Mouse (Mus musculus) heart, embryonic 11.5 days (tissue): ENCODE data around the gene Gm47996. TPM values are rescaled to one million over a fixed set of nuclear protein-coding genes. Genes with fewer than 3 reads are reported as not detected.
A peak's percentile ranks its signal among the peaks of the same experiment; 100 is the strongest.
"Not testable (repeated sequence)": the region's sequence is repeated elsewhere in the genome, so short reads cannot be mapped to it uniquely, and the experiment has no call there.

Source experiments
- ATAC-seq: fragments of 200-750 bp; cut with Nextera tagmentation; replicated peaks from 2 replicates; pipeline ENCODE4 v1.8.0; 2017; ENCODE audit warnings: moderate library complexity; ENCODE audit not compliant: insufficient number of reproducible peaks, low FRiP score, low TSS enrichment
- H3K27ac ChIP-seq: fragments of 300-500 bp; sonication (generic); 2 replicates; pipeline ENCODE4 v1.5.1; 2014; ENCODE audit warnings: mild to moderate bottlenecking, low read depth, low read length
- H3K27me3 ChIP-seq: fragments of 300-500 bp; sonication (generic); 2 replicates; pipeline ENCODE4 v1.6.1; 2014; ENCODE audit warnings: mild to moderate bottlenecking, low read length, mixed read lengths; ENCODE audit not compliant: control insufficient read depth, insufficient read depth
- H3K36me3 ChIP-seq: fragments of 300-500 bp; sonication (generic); 2 replicates; pipeline ENCODE4 v1.6.1; 2014; ENCODE audit warnings: mild to moderate bottlenecking, low read length, moderate library complexity, mixed read lengths; ENCODE audit not compliant: control insufficient read depth, insufficient read depth
- H3K4me1 ChIP-seq: fragments of 300-500 bp; sonication (generic); 2 replicates; pipeline ENCODE4 v1.6.1; 2014; ENCODE audit warnings: low read length; ENCODE audit not compliant: control insufficient read depth, insufficient read depth
- H3K4me2 ChIP-seq: fragments of 300-500 bp; sonication (generic); 2 replicates; pipeline ENCODE4 v1.6.1; 2014; ENCODE audit warnings: mild to moderate bottlenecking, moderate library complexity
- H3K4me3 ChIP-seq: fragments of 300-500 bp; sonication (generic); 2 replicates; pipeline ENCODE4 v1.5.1; 2014; ENCODE audit warnings: low read depth, low read length
- H3K9ac ChIP-seq: fragments of 300-500 bp; sonication (generic); 2 replicates; pipeline ENCODE4 v1.6.1; 2014; ENCODE audit warnings: mild to moderate bottlenecking, low read depth, low read length, moderate library complexity
- H3K9me3 ChIP-seq: fragments of 300-500 bp; sonication (generic); replicated peaks from 2 replicates; pipeline ENCODE4 v1.6.1; 2016; ENCODE audit warnings: low read length; ENCODE audit not compliant: control insufficient read depth
- WGBS: fragments of 180-500 bp; shearing (Covaris S2); extraction: QIAGEN DNeasy Blood & Tissue Kit; methylation state at CpG from one replicate; pipeline ENCODE4 v1.1.7; 2014; ENCODE audit not compliant: insufficient replicate concordance; 5-methylcytosine and 5-hydroxymethylcytosine counted together
- polyA plus RNA-seq: library from polyadenylated mRNA; unstranded; fragments of >200 nt; fragmentation: Nextera tagmentation; extraction: Ambion mirVana; gene quantifications from 2 replicates; pipeline ENCODE4 v1.2.1, GENCODE M21; 2014

Gene Gm47996
- polyA plus RNA-seq = 0.70 TPM in 1 of 2 replicates, not detected in the other

DNA sequence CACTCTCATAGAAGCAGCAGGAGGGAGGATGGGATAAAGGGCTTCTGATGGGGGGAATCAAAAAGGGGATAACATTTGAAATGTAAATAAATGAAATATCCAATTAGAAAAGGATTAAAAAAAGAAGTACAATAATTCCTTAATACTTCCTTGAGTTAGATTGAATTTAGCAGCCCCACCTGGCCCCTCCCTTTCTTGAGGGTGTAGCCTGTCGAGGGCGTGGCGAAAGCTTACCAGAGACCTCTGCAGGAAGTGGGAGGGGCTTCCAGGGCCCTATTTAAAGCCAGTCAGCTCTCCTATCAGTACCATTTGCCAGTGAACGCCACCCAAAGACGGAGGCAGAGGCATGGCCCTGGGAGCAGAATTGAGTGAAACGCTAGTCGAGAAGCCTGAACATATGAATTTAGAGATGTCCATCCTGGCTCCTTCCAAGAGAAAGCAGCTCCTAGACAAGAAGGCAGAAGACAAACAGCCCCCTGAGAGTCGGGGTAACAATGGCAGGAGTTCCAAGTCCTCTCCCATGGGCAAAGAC is at the start of gene Gm47996:
Gene Gm47996 (plus strand): TSS at position 308 of the 532 bp plus-strand sequence.
- not testable (repeated sequence) for ATAC-seq, H3K27ac ChIP-seq, H3K4me3 ChIP-seq, H3K9me3 ChIP-seq, H3K36me3 ChIP-seq, H3K4me2 ChIP-seq, H3K4me1 ChIP-seq, H3K27me3 ChIP-seq, H3K9ac ChIP-seq
- WGBS = 82% methylated on average over 4 of the region's 8 CpGs

DNA sequence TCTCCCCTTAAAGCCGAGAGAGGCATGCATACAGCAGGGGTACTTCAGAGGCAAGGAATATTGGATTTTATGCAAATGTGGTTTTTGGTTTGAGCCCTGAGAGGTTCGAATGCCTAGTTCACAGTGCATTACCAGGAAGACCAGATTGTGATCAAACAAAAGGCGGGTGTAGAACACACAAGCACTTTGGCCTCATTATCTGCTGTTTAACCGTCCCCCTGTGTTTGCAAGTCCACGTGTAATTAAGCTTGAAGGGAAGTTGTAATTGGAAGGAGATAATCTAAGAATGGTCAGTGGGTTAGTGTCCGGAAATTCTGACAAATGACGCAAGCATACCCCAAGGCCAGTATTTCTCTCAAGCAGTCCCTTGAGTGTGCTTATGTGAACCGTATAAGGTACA is 43.9 kb upstream of the Gm47996 start:
- H3K27ac ChIP-seq = no peak overlapping the region
- H3K4me1 ChIP-seq = no peaks in the 10 kb centered on the region
- H3K9ac ChIP-seq = no peak overlapping the region
- 41% methylated on average over 8 of the region's 8 CpGs for WGBS
- H3K9me3 ChIP-seq = no peaks in the 10 kb centered on the region
- ATAC-seq = no peak
- no peak overlapping the region for H3K4me2 ChIP-seq
- no peak overlapping the region for H3K4me3 ChIP-seq
- H3K27me3 ChIP-seq = no peaks in the 10 kb centered on the region
- H3K36me3 ChIP-seq = no peaks in the 10 kb centered on the region

DNA sequence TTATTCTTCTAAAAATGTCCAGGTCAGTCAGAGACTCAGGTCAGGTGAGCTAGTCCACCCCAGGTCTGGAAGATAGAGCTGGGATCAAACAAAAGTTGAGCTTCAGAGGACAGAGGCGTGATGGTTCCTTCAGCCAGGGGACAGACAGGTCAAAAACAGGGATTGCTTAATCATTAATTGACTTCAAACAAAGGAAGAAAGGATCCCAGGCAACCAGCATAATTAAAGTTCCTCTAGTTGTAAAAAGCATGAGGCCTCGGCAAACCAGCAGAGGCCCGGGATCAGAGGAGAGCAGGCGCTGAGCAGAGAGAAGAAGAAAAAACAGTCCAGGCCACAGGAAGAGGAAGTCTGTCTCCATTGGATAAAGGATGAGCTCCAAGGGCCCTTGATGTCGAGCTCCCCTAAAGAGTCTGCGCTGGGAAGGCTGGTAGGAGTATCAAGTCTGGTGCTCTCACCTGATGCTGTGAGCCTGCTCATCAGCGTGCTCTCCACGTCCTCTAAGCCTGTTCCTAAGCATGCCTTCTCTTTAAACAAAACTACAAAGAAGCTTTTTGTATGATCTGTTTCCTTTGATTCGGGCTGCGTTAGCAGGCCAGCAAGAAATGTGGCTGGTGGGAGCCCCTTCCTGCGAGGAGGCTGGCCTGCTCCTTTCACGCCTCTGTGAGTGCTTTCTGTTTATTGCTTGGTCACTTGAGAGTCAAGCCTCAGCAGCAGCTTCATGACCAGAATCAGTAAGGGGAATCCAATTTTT is 42.5 kb upstream of the Gm47996 start:
- no peak overlapping the region for H3K27ac ChIP-seq
- ATAC-seq = no peak
- H3K9me3 ChIP-seq = no peaks in the 10 kb centered on the region
- 47% methylated on average over 12 of the region's 12 CpGs for WGBS
- H3K4me3 ChIP-seq = no peak overlapping the region
- no peaks in the 10 kb centered on the region for H3K36me3 ChIP-seq
- no peaks in the 10 kb centered on the region for H3K4me1 ChIP-seq
- H3K4me2 ChIP-seq = no peak overlapping the region
- H3K9ac ChIP-seq = no peak overlapping the region
- no peaks in the 10 kb centered on the region for H3K27me3 ChIP-seq

DNA sequence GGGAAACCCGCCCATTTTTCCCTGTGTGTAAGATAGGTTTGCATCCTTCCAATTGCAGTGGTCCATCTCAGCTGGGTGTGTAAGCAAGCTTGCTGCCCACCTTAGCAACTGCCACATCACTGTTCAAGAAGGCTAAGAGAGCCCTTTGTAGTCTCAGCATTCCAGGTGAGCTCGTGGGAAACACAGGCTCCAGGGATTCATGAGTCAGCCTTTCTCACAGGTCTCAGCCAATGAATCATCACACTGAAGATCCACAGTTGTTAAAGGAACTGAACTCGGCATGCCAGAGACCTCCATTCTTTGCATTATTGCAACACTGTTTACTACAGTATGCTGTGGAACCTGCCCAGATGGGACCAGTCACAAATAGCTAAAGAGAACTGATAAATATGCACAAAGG is 41.3 kb upstream of the Gm47996 start:
- Histone ChIP-seq H3K36me3 (no peaks in the 10 kb centered on the region), H3K4me3 (no peak overlapping the region), H3K27ac (no peak overlapping the region), H3K9ac (no peak overlapping the region), H3K9me3 (no peaks in the 10 kb centered on the region), H3K4me2 (no peak overlapping the region), H3K27me3 (no peaks in the 10 kb centered on the region), H3K4me1 (no peaks in the 10 kb centered on the region)
- WGBS = 61% methylated on average over 3 of the region's 3 CpGs
- no peak for ATAC-seq

DNA sequence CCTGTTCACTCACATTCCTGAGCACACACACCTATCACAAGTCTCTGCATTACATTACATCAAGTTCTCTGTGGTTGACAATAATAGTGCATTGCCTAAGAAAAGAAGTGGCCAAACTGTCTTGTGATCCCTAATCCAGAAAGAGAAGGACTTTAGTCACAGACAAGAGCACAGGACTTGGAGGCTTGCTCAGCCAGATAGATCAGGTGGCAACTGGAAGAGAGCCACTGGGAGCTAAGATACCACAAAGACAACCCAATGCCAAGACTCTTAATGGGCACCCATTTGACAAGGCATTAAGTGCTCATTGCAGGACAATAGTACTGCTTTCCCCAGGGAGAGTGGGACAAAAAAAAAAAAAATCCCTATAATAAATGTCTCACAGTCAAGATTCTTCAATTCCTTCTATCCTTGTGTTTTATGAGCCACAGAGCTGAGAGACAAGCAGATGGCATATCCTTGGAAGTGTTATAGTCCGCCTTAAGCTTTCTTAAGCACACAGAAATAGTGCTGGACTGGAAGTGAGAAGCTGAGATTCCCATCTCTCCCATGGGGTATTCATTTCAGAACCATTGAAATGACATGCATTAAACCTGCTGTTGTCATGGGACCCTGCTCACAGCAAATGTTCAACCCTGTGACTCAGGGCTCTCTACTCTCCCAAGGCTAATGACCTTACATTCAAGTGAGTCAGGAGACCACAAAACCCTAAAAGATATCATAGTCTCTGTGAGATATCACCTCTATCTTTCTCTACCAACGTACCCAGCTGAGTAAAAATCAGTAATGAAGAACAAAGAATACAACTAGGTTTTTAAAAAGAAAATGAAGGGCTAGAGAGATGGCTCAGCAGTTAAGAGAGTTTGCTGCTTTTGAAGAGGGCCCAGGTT is 38.1 kb upstream of the Gm47996 start:
- no peak overlapping the region for H3K4me2 ChIP-seq
- H3K9ac ChIP-seq = no peak overlapping the region
- WGBS = 60% methylated on average over 2 of the region's 2 CpGs
- no peaks in the 10 kb centered on the region for H3K27me3 ChIP-seq
- H3K9me3 ChIP-seq = no peaks in the 10 kb centered on the region
- H3K27ac ChIP-seq = no peak overlapping the region
- no peaks in the 10 kb centered on the region for H3K4me1 ChIP-seq
- H3K36me3 ChIP-seq = no peaks in the 10 kb centered on the region
- H3K4me3 ChIP-seq = no peak overlapping the region
- ATAC-seq = no peak

DNA sequence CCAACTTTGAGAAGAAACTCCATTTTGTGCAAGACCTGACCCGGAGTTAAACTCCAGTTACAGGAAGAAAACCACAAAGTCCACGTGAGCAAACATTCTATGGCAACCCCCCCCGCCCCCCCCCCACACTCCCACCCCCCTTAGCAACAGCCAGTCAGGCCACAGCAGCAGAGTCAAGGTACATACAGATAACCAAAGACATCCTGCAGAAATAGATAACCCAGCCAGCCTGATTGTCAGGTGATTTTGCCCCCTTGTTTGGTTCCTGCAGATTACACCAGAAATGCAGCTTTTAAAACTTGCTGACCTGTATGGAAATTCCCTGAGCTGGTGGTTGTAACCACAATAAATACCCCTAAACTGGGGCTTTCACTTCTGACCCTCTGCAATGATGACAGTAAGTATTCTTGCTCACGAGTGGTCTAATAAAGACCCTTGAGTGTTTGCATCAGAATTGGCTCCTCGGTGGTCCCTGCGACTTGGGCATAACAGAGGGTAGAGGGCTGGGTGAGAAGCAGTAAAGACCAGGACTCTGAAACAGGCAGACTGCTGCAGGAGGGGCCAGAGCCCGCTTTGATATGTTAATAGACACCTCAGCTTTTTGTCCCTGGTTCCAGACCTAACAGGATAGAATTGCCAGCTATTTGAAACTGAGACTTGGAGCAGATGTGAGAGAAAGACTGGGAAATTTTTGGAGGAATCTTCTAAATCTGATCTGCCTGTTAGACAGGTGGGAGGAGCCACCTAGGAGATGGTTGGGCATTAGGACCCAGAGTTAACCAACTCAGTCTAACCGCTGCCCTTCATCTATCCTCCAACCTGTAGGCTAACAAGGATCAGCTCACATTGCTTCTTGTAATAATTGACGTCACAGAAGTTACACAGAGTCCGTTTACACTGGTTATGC is 32.6 kb upstream of the Gm47996 start:
- no peaks in the 10 kb centered on the region for H3K27me3 ChIP-seq
- peak overlapping the region; percentile 62 for H3K4me2 ChIP-seq
- H3K9me3 ChIP-seq = no peaks in the 10 kb centered on the region
- ATAC-seq = peak; percentile 90
- 13% methylated on average over 10 of the region's 10 CpGs for WGBS
- peaks cover 11% of the 10 kb centered on the region for H3K4me1 ChIP-seq
- H3K9ac ChIP-seq = no peak overlapping the region
- no peaks in the 10 kb centered on the region for H3K36me3 ChIP-seq
- peak overlapping the region; percentile 30; the same call in 1 of the 2 replicates for H3K4me3 ChIP-seq
- peak overlapping the region; percentile 78 for H3K27ac ChIP-seq

DNA sequence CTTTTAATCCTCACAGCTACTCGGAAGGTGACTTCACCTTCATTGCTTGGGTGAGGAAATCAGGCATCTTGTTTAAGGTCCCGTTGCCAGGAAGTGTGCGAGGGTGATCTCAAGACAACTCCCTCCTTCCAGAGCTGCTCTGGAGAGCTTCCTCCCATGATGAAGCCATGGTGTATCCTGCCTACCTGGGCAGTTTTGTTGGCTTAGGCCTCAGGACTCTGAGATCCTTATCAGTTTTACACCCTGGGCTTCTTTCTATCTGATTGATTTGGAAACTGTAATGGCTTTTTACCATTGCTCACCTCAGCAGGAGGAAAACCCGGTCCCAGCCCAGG is 32.0 kb upstream of the Gm47996 start:
- Histone ChIP-seq H3K27ac (peak overlapping the region; percentile 78), H3K9ac (no peak overlapping the region), H3K4me3 (peak overlapping the region; percentile 30; the same call in 1 of the 2 replicates), H3K4me2 (peak overlapping the region; percentile 62), H3K36me3 (no peaks in the 10 kb centered on the region), H3K9me3 (no peaks in the 10 kb centered on the region), H3K27me3 (no peaks in the 10 kb centered on the region), H3K4me1 (peaks cover 11% of the 10 kb centered on the region)
- 28% methylated on average over 4 of the region's 4 CpGs for WGBS
- peak; percentile 54 for ATAC-seq
